Mouse (Mus musculus) T-cell, adult 2 months (primary cell): ENCODE data around the gene Glis3.

Experiments used
- DNase-seq: peaks from one replicate; pipeline ENCODE4 v3.0.0; 2022; ENCODE audit warnings: low spot score

Gene Glis3

GRCm38 (mm10) chr19:28382168-28382911 is 297.5 kb downstream of the Glis3 start:
- DNase-seq: no peak

GRCm38 (mm10) chr19:28381441-28381840 is 298.4 kb downstream of the Glis3 start:
- DNase-seq: no peak

GRCm38 (mm10) chr19:28380691-28381262 is 299.1 kb downstream of the Glis3 start:
- DNase-seq: no peak

- no peak for DNase-seq
Measured at GRCm38 (mm10) chr19:28377788-28378295, 302.0 kb downstream of the Glis3 start.

GRCm38 (mm10) chr19:28376401-28376800 is 303.5 kb downstream of the Glis3 start:
- no peak for DNase-seq

GRCm38 (mm10) chr19:28375746-28376145 is 304.1 kb downstream of the Glis3 start:
- no peak for DNase-seq

- DNase-seq: no peak
Measured at GRCm38 (mm10) chr19:28374524-28374923, 305.4 kb downstream of the Glis3 start.

- no peak for DNase-seq
Measured at GRCm38 (mm10) chr19:28368215-28368614, 311.7 kb downstream of the Glis3 start.

GRCm38 (mm10) chr19:28367274-28367673 is 312.6 kb downstream of the Glis3 start:
- no peak for DNase-seq

GRCm38 (mm10) chr19:28366766-28367165 is 313.1 kb downstream of the Glis3 start:
- DNase-seq: no peak

GRCm38 (mm10) chr19:28365897-28366296 is 314.0 kb downstream of the Glis3 start:
- DNase-seq: peak; percentile 12

- no peak for DNase-seq
Measured at GRCm38 (mm10) chr19:28360884-28361283, 319.0 kb downstream of the Glis3 start.

- no peak for DNase-seq
Measured at GRCm38 (mm10) chr19:28357595-28357994, 322.3 kb downstream of the Glis3 start.

- DNase-seq: no peak
Measured at GRCm38 (mm10) chr19:28351068-28352066, 328.5 kb downstream of the Glis3 start.

GRCm38 (mm10) chr19:28347080-28347825 is 332.6 kb downstream of the Glis3 start:
- no peak for DNase-seq

- no peak for DNase-seq
Measured at GRCm38 (mm10) chr19:28343640-28344039, 336.2 kb downstream of the Glis3 start.

- DNase-seq: no peak
Measured at GRCm38 (mm10) chr19:28337574-28337973, 342.3 kb downstream of the Glis3 start.

- no peak for DNase-seq
Measured at GRCm38 (mm10) chr19:28336651-28337510, 343.0 kb downstream of the Glis3 start.

GRCm38 (mm10) chr19:28335890-28336289 is 344.0 kb downstream of the Glis3 start:
- no peak for DNase-seq

- DNase-seq: no peak
Measured at GRCm38 (mm10) chr19:28333007-28333766, 346.7 kb downstream of the Glis3 start.
